Mouse (Mus musculus) MEL (cell line): ENCODE data around the gene Psmd4.

Experiments
- BHLHE40 ChIP-seq: IDR thresholded peaks from 2 replicates; pipeline ENCODE4 v1.6.1; 2012; ENCODE audit warnings: low read depth, mild to moderate bottlenecking, inconsistent platforms, low read length, improper control_type of control experiment, borderline replicate concordance
- CHD1 ChIP-seq: IDR thresholded peaks from 2 replicates; pipeline ENCODE4 v1.6.1; 2012; ENCODE audit warnings: low read depth, mild to moderate bottlenecking, inconsistent platforms, low read length, improper control_type of control experiment
- CTCF ChIP-seq, 3 experiments: IDR thresholded peaks in 2 of 3; conservative IDR thresholded peaks in 1 of 3; 2 replicates each; pipeline ENCODE4 v1.5.1; 2011 to 2012; ENCODE audit warnings: low read length in 3 of 3, low read depth in 2 of 3, mild to moderate bottlenecking in 2 of 3, improper control_type of control experiment in 1 of 3, inconsistent platforms in 1 of 3, mixed read lengths in 1 of 3, moderate library complexity in 1 of 3; ENCODE audit not compliant: control insufficient read depth in 1 of 3, insufficient read depth in 1 of 3, poor library complexity in 1 of 3, severe bottlenecking in 1 of 3
- GABPA ChIP-seq: IDR thresholded peaks from 2 replicates; pipeline ENCODE4 v1.6.1; 2012; ENCODE audit warnings: low read depth, mild to moderate bottlenecking, inconsistent platforms, low read length, improper control_type of control experiment, moderate library complexity
- JUND ChIP-seq: IDR thresholded peaks from 2 replicates; pipeline ENCODE4 v1.6.1; 2011; ENCODE audit warnings: low read depth, mild to moderate bottlenecking, improper control_type of control experiment, low read length
- POLR2A ChIP-seq, 2 experiments: IDR thresholded peaks; 2 replicates each; pipeline ENCODE4 v1.6.1; 2011 to 2012; ENCODE audit warnings: low read length in 2 of 2, mild to moderate bottlenecking in 2 of 2, control low read depth in 1 of 2, improper control_type of control experiment in 1 of 2, low read depth in 1 of 2, moderate library complexity in 1 of 2; ENCODE audit not compliant: control insufficient read depth in 1 of 2, insufficient read depth in 1 of 2, poor library complexity in 1 of 2
- ZC3H11A ChIP-seq: IDR thresholded peaks from 2 replicates; pipeline ENCODE4 v1.6.1; 2012; ENCODE audit warnings: low read depth, mild to moderate bottlenecking, inconsistent platforms, low read length, improper control_type of control experiment
- ZNF384 ChIP-seq: IDR thresholded peaks from 2 replicates; pipeline ENCODE4 v1.6.1; 2012; ENCODE audit warnings: low read depth, mild to moderate bottlenecking, inconsistent platforms, low read length, improper control_type of control experiment

DNA sequence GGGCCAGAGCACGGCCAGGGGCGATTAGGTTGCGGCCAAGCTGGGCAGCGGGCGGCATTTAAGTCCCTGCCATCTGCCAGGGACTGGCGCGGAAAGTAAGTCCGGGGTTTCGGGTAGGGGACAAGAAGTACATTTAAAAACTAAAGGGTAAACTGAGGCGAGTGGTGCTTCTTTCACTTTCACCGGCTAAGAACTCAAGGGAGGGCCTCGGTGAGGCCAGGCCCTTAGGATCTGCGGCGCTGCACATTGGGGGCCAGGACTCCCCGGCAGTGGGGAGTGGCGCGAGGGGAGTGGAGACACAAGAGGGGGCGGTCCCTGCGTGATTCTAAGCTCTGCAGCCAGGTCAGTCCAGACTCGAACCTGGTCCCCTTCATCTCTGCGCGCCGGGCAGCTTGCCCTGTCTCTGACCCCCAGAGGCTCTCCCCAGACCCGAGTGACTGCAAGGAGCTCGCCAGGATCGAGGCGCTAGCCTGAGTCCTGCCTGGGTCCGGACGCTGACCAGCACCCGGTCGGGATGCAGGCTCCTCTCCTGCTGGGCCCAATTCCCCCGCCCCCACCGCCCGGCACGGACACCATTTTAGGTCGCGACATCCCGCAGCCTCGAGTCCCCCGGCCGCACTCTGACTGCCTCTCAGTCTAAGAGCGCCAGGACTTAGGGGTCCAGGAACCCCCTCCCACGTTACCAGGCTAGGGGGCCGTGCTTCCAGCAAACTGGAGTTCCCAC, 27.8 kb downstream of the Psmd4 start:
- TF ChIP-seq ZNF384 (no peak), JUND (no peak), CHD1 (no peak), CTCF (IDR thresholded peaks at IDR 0.05 in 2 of 3, conservative IDR thresholded peaks at IDR 0.05 in 1 of 3; ENCODE audit: control insufficient read depth in 1 of 3, insufficient read depth in 1 of 3, low read depth in 2 of 3, low read length in 3 of 3, poor library complexity in 1 of 3, severe bottlenecking in 1 of 3) (no peak), ZC3H11A (no peak), BHLHE40 (no peak), GABPA (no peak), POLR2A (IDR thresholded peaks at IDR 0.05; ENCODE audit: control insufficient read depth in 1 of 2, insufficient read depth in 1 of 2, low read depth in 1 of 2, low read length in 2 of 2, poor library complexity in 1 of 2) (0 out of 4 replicates have a peak, but pooled peaks of 1 of the 2 experiments have one; percentile 2)
